Mouse (Mus musculus): Measurements from ENCODE around the gene Rapgef4. TPM values are rescaled to one million over a fixed set of nuclear protein-coding genes. Genes with fewer than 3 reads are reported as not detected.

Rapgef4 gene
- total and polyA plus RNA-seq, 3 experiments: 0.33 TPM; not detected in 2

GRCm38 (mm10) chr2:72038235-72038634 is 57.2 kb downstream of the Rapgef4 start:
- DNase-seq (ENCODE audit: low spot score) (peak; percentile 47), ATAC-seq (ENCODE audit: extremely low read depth, insufficient number of reproducible peaks, low FRiP score, poor library complexity, severe bottlenecking) (no peak)
- no peaks in the 10 kb centered on the region for H3K4me1 ChIP-seq (ENCODE audit: insufficient read depth, low read depth, low read length)
- no peaks in the 10 kb centered on the region; the same call in 1 of the 2 replicates for H3K27me3 ChIP-seq (ENCODE audit: insufficient read depth, low read length)
- TF ChIP-seq CTCF (IDR thresholded peaks at IDR 0.05; ENCODE audit: low read depth, low read length) (peak; percentile 74), TAL1 (conservative IDR thresholded peaks at IDR 0.05; ENCODE audit: low read depth, low read length) (no peak), POLR2AphosphoS5 (IDR thresholded peaks at IDR 0.05; ENCODE audit: insufficient replicate concordance, low read depth, low read length) (no peak)
- H3K4me3 ChIP-seq (ENCODE audit: low read depth, low read length): no peak overlapping the region
- H3K9me3 ChIP-seq (replicated peaks): no peaks in the 10 kb centered on the region
- no peaks in the 10 kb centered on the region for H3K36me3 ChIP-seq (replicated peaks)

- no peak overlapping the region for H3K4me3 ChIP-seq (ENCODE audit: low read depth, low read length)
- no peaks in the 10 kb centered on the region; the same call in 1 of the 2 replicates for H3K27me3 ChIP-seq (ENCODE audit: insufficient read depth, low read length)
- H3K36me3 ChIP-seq (replicated peaks): no peaks in the 10 kb centered on the region
- H3K9me3 ChIP-seq (replicated peaks): no peaks in the 10 kb centered on the region
- H3K4me1 ChIP-seq (ENCODE audit: insufficient read depth, low read depth, low read length): no peaks in the 10 kb centered on the region
- TF ChIP-seq POLR2AphosphoS5 (IDR thresholded peaks at IDR 0.05; ENCODE audit: insufficient replicate concordance, low read depth, low read length) (no peak), TAL1 (conservative IDR thresholded peaks at IDR 0.05; ENCODE audit: low read depth, low read length) (no peak), GATA2 (IDR thresholded peaks at IDR 0.05; ENCODE audit: borderline replicate concordance, low read depth, low read length) (no peak), CTCF (IDR thresholded peaks at IDR 0.05; ENCODE audit: low read depth, low read length) (no peak), GATA1 (IDR thresholded peaks at IDR 0.05; ENCODE audit: borderline replicate concordance, low read length) (no peak)
- no peak for DNase-seq (ENCODE audit: low spot score)
- no peak for ATAC-seq (ENCODE audit: extremely low read depth, insufficient number of reproducible peaks, low FRiP score, poor library complexity, severe bottlenecking)
Observed at GRCm38 (mm10) chr2:72038651-72039251, 57.7 kb downstream of the Rapgef4 start.

GRCm38 (mm10) chr2:72039522-72040045 is 58.5 kb downstream of the Rapgef4 start:
- DNase-seq (ENCODE audit: low spot score) (no peak), ATAC-seq (ENCODE audit: extremely low read depth, insufficient number of reproducible peaks, low FRiP score, poor library complexity, severe bottlenecking) (no peak)
- no peak overlapping the region for H3K4me3 ChIP-seq (ENCODE audit: low read depth, low read length)
- no peaks in the 10 kb centered on the region; the same call in 1 of the 2 replicates for H3K27me3 ChIP-seq (ENCODE audit: insufficient read depth, low read length)
- H3K36me3 ChIP-seq (replicated peaks): no peaks in the 10 kb centered on the region
- TF ChIP-seq CTCF (IDR thresholded peaks at IDR 0.05; ENCODE audit: low read depth, low read length): no peak
- no peak for TF ChIP-seq TAL1 (conservative IDR thresholded peaks at IDR 0.05; ENCODE audit: low read depth, low read length)
- no peak for TF ChIP-seq POLR2AphosphoS5 (IDR thresholded peaks at IDR 0.05; ENCODE audit: insufficient replicate concordance, low read depth, low read length)
- TF ChIP-seq GATA1 (IDR thresholded peaks at IDR 0.05; ENCODE audit: borderline replicate concordance, low read length): no peak
- no peak for TF ChIP-seq GATA2 (IDR thresholded peaks at IDR 0.05; ENCODE audit: borderline replicate concordance, low read depth, low read length)
- H3K4me1 ChIP-seq (ENCODE audit: insufficient read depth, low read depth, low read length): no peaks in the 10 kb centered on the region
- H3K9me3 ChIP-seq (replicated peaks): no peaks in the 10 kb centered on the region

- no peak overlapping the region for H3K4me3 ChIP-seq (ENCODE audit: low read depth, low read length)
- no peak for TF ChIP-seq CTCF (IDR thresholded peaks at IDR 0.05; ENCODE audit: low read depth, low read length)
- no peak for TF ChIP-seq GATA2 (IDR thresholded peaks at IDR 0.05; ENCODE audit: borderline replicate concordance, low read depth, low read length)
- no peak for TF ChIP-seq TAL1 (conservative IDR thresholded peaks at IDR 0.05; ENCODE audit: low read depth, low read length)
- no peak for TF ChIP-seq GATA1 (IDR thresholded peaks at IDR 0.05; ENCODE audit: borderline replicate concordance, low read length)
- TF ChIP-seq POLR2AphosphoS5 (IDR thresholded peaks at IDR 0.05; ENCODE audit: insufficient replicate concordance, low read depth, low read length): no peak
Observed at GRCm38 (mm10) chr2:72041087-72041486, 60.0 kb downstream of the Rapgef4 start.

GRCm38 (mm10) chr2:72042093-72042492 is 61.1 kb downstream of the Rapgef4 start:
- no peak for TF ChIP-seq GATA2 (IDR thresholded peaks at IDR 0.05; ENCODE audit: borderline replicate concordance, low read depth, low read length)
- TF ChIP-seq GATA1 (IDR thresholded peaks at IDR 0.05; ENCODE audit: borderline replicate concordance, low read length): no peak
- no peak for TF ChIP-seq CTCF (IDR thresholded peaks at IDR 0.05; ENCODE audit: low read depth, low read length)
- no peak for TF ChIP-seq TAL1 (conservative IDR thresholded peaks at IDR 0.05; ENCODE audit: low read depth, low read length)
- no peak for TF ChIP-seq POLR2AphosphoS5 (IDR thresholded peaks at IDR 0.05; ENCODE audit: insufficient replicate concordance, low read depth, low read length)
- no peak for ATAC-seq (ENCODE audit: extremely low read depth, insufficient number of reproducible peaks, low FRiP score, poor library complexity, severe bottlenecking)
- Histone ChIP-seq H3K36me3 (replicated peaks) (no peaks in the 10 kb centered on the region), H3K27me3 (ENCODE audit: insufficient read depth, low read length) (no peaks in the 10 kb centered on the region; the same call in 1 of the 2 replicates), H3K4me1 (ENCODE audit: insufficient read depth, low read depth, low read length) (no peaks in the 10 kb centered on the region), H3K4me3 (ENCODE audit: low read depth, low read length) (no peak overlapping the region), H3K9me3 (replicated peaks) (no peaks in the 10 kb centered on the region)
- DNase-seq (ENCODE audit: low spot score): no peak

More at GRCm38 (mm10) chr2:72041087-72041486, 60.0 kb downstream of the Rapgef4 start:
- Histone ChIP-seq H3K36me3 (replicated peaks) (no peaks in the 10 kb centered on the region), H3K27me3 (ENCODE audit: insufficient read depth, low read length) (no peaks in the 10 kb centered on the region; the same call in 1 of the 2 replicates), H3K9me3 (replicated peaks) (no peaks in the 10 kb centered on the region), H3K4me1 (ENCODE audit: insufficient read depth, low read depth, low read length) (no peaks in the 10 kb centered on the region)
- DNase-seq (ENCODE audit: low spot score): no peak
- no peak for ATAC-seq (ENCODE audit: extremely low read depth, insufficient number of reproducible peaks, low FRiP score, poor library complexity, severe bottlenecking)

- no peaks in the 10 kb centered on the region for H3K4me1 ChIP-seq (ENCODE audit: insufficient read depth, low read depth, low read length)
- H3K9me3 ChIP-seq (replicated peaks): no peaks in the 10 kb centered on the region
- DNase-seq (ENCODE audit: low spot score) (no peak), ATAC-seq (ENCODE audit: extremely low read depth, insufficient number of reproducible peaks, low FRiP score, poor library complexity, severe bottlenecking) (no peak)
- H3K27me3 ChIP-seq (ENCODE audit: insufficient read depth, low read length): no peaks in the 10 kb centered on the region
- H3K36me3 ChIP-seq (replicated peaks): no peaks in the 10 kb centered on the region
- no peak for TF ChIP-seq GATA2 (IDR thresholded peaks at IDR 0.05; ENCODE audit: borderline replicate concordance, low read depth, low read length)
- no peak for TF ChIP-seq CTCF (IDR thresholded peaks at IDR 0.05; ENCODE audit: low read depth, low read length)
- TF ChIP-seq POLR2AphosphoS5 (IDR thresholded peaks at IDR 0.05; ENCODE audit: insufficient replicate concordance, low read depth, low read length): no peak
- TF ChIP-seq GATA1 (IDR thresholded peaks at IDR 0.05; ENCODE audit: borderline replicate concordance, low read length): no peak
- TF ChIP-seq TAL1 (conservative IDR thresholded peaks at IDR 0.05; ENCODE audit: low read depth, low read length): no peak
- no peak overlapping the region for H3K4me3 ChIP-seq (ENCODE audit: low read depth, low read length)
Observed at GRCm38 (mm10) chr2:72044191-72044590, 63.2 kb downstream of the Rapgef4 start.
